Mouse (Mus musculus): ENCODE results near the gene Podxl2. TPM values are rescaled to one million over a fixed set of nuclear protein-coding genes. Genes with fewer than 3 reads are reported as not detected.
A peak's percentile ranks its signal among the peaks of the same experiment; 100 is the strongest.

Podxl2 gene
- polyA plus RNA-seq, 1 experiment from 2014 or later = 50.8 TPM

GRCm38 (mm10) chr6:88813832-88814231 lies 61.0 kb downstream of the Podxl2 start:
- no peak overlapping the region for H3K4me2 ChIP-seq
- WGBS = 73% methylated on average over 10 of the region's 10 CpGs
- H3K27me3 ChIP-seq (replicated peaks) = no peaks in the 10 kb centered on the region; the same call in 1 of the 2 replicates
- H3K4me3 ChIP-seq = no peak overlapping the region
- no peak for ATAC-seq (ENCODE audit: insufficient number of reproducible peaks, low FRiP score)
- no peaks in the 10 kb centered on the region for H3K9me3 ChIP-seq (replicated peaks)
- no peak overlapping the region for H3K27ac ChIP-seq (ENCODE audit: poor library complexity, severe bottlenecking)
- H3K36me3 ChIP-seq = no peaks in the 10 kb centered on the region
- peaks cover 21% of the 10 kb centered on the region for H3K4me1 ChIP-seq (replicated peaks)
- no peak overlapping the region for H3K9ac ChIP-seq

DNA sequence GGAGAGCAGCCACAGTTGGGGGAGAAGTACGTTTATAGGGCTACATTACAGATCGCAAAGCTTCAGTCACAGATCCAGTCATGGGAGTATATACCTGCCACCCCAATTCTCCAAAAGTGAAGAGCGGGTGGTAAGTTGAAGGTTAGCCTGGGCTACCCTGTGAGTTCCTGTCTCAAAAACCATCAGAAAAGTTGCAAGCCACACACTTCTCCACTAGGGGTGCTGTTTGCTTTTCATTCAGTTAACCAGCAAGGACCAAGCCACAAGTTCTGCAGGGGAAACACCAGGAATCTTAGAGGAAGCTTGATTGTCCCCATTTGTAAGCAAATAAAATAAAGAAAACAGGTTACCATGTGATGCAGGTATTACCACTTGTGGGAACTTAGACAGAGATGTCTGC lies 62.0 kb downstream of the Podxl2 start:
- no peak overlapping the region for H3K9ac ChIP-seq
- no peak overlapping the region for H3K27ac ChIP-seq (ENCODE audit: poor library complexity, severe bottlenecking)
- peaks cover 21% of the 10 kb centered on the region for H3K4me1 ChIP-seq (replicated peaks)
- no peaks in the 10 kb centered on the region for H3K9me3 ChIP-seq (replicated peaks)
- H3K4me3 ChIP-seq = no peak overlapping the region
- H3K36me3 ChIP-seq = no peaks in the 10 kb centered on the region
- no peak for ATAC-seq (ENCODE audit: insufficient number of reproducible peaks, low FRiP score)
- no peaks in the 10 kb centered on the region; the same call in 1 of the 2 replicates for H3K27me3 ChIP-seq (replicated peaks)
- no peak overlapping the region for H3K4me2 ChIP-seq
- WGBS = 66% methylated on average over 3 of the region's 3 CpGs

DNA sequence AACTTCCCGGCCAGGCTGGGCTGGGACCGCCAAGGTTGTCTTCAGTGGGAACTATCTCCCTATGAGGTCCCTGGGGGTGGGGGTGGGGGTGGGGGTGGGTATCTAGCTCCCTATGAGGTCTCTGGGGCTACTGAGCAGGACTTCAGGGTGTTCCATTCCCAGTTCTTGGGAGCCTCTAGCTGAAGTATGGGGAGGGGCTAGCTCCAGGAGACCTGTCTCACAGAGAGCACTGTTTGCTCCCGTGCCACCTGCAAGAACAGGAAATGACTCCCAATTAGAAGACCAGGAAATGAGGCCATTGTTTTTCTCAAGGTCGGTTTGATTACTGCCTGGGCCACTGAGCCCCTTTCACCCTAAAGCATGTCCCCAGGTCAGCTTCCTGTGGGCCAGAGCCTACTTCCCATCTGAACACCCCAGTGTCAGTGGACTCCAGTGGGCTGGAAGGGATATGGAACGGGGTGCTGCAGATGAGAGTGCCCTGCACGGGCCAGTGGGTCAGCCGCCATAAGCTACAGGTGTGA lies 62.9 kb downstream of the Podxl2 start:
- H3K9ac ChIP-seq = no peak overlapping the region
- no peak overlapping the region for H3K27ac ChIP-seq (ENCODE audit: poor library complexity, severe bottlenecking)
- no peaks in the 10 kb centered on the region; the same call in 1 of the 2 replicates for H3K27me3 ChIP-seq (replicated peaks)
- no peak overlapping the region for H3K4me3 ChIP-seq
- no peaks in the 10 kb centered on the region for H3K36me3 ChIP-seq
- 50% methylated on average over 7 of the region's 7 CpGs for WGBS
- no peak for ATAC-seq (ENCODE audit: insufficient number of reproducible peaks, low FRiP score)
- H3K4me1 ChIP-seq (replicated peaks) = peaks cover 21% of the 10 kb centered on the region
- H3K4me2 ChIP-seq = no peak overlapping the region
- H3K9me3 ChIP-seq (replicated peaks) = no peaks in the 10 kb centered on the region

- Histone ChIP-seq H3K4me3 (no peak overlapping the region), H3K4me1 (replicated peaks) (peaks cover 21% of the 10 kb centered on the region), H3K27me3 (replicated peaks) (no peaks in the 10 kb centered on the region; the same call in 1 of the 2 replicates), H3K36me3 (no peaks in the 10 kb centered on the region), H3K4me2 (no peak overlapping the region), H3K27ac (ENCODE audit: poor library complexity, severe bottlenecking) (no peak overlapping the region), H3K9me3 (replicated peaks) (no peaks in the 10 kb centered on the region), H3K9ac (no peak overlapping the region)
- 17% methylated on average over 7 of the region's 7 CpGs for WGBS
- ATAC-seq (ENCODE audit: insufficient number of reproducible peaks, low FRiP score) = 0 out of 2 replicates have a peak, but pooled peaks have one; percentile 12
Observed at GRCm38 (mm10) chr6:88811396-88811795, 63.4 kb downstream of the Podxl2 start.

GRCm38 (mm10) chr6:88810291-88810690 lies 64.6 kb downstream of the Podxl2 start:
- 68% methylated on average over 3 of the region's 3 CpGs for WGBS
- Histone ChIP-seq H3K4me1 (replicated peaks) (peaks cover 21% of the 10 kb centered on the region), H3K9ac (no peak overlapping the region), H3K27me3 (replicated peaks) (no peaks in the 10 kb centered on the region; the same call in 1 of the 2 replicates), H3K9me3 (replicated peaks) (no peaks in the 10 kb centered on the region), H3K4me2 (no peak overlapping the region), H3K4me3 (no peak overlapping the region), H3K27ac (ENCODE audit: poor library complexity, severe bottlenecking) (no peak overlapping the region), H3K36me3 (no peaks in the 10 kb centered on the region)
- ATAC-seq (ENCODE audit: insufficient number of reproducible peaks, low FRiP score) = no peak

DNA sequence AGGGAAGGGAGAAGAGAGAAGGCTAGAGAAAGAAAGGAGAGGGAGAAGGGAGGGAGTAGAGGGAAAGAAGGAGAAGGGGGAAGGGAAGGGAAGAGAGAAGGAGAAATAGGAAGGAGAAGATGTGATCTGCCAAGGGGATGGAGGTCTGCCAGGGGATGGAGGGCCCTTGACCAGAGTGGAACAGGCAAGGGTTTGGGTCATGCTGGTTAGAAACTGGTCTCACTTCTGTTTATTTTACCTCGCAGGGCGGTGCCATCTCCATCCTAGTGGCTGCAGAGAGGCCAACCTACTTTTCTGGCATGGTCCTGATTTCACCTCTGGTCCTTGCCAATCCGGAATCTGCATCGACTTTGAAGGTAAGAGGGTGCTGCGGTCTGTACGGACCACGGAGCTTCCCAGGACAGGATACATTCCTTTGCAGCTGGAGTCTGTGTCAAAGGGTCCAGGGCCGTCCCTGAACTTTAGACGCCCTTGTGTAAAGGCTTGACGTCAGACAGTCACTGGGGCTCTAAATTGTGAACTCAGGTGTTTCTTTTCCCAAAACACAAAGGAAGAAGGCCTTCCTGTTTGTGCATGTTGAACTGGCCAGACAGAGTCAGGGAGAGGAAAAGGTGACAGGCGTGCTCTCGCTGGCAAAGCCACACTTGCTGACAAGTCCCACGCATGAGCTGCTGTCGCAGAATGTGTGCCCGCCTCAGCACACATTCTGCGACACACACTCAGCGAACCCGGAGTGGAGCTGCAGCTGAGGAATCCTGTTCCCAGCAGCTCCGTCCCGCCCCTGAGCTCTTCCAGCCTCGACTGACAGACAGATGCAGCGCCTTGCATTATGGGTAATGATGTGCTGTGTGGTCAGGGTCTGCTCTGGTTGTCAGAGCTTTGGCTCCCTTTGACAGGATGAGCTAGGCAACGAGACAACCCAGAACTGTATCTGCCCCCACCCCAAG lies 65.5 kb downstream of the Podxl2 start:
- Histone ChIP-seq H3K9me3 (replicated peaks) (no peaks in the 10 kb centered on the region), H3K27ac (ENCODE audit: poor library complexity, severe bottlenecking) (no peak overlapping the region), H3K27me3 (replicated peaks) (no peaks in the 10 kb centered on the region), H3K4me2 (no peak overlapping the region), H3K4me3 (no peak overlapping the region), H3K4me1 (replicated peaks) (peaks cover 21% of the 10 kb centered on the region), H3K36me3 (no peaks in the 10 kb centered on the region), H3K9ac (no peak overlapping the region)
- no peak for ATAC-seq (ENCODE audit: insufficient number of reproducible peaks, low FRiP score)
- 48% methylated on average over 23 of the region's 23 CpGs for WGBS

- Histone ChIP-seq H3K9me3 (replicated peaks) (no peaks in the 10 kb centered on the region), H3K4me2 (no peak overlapping the region), H3K9ac (no peak overlapping the region), H3K27me3 (replicated peaks) (no peaks in the 10 kb centered on the region), H3K36me3 (no peaks in the 10 kb centered on the region), H3K27ac (ENCODE audit: poor library complexity, severe bottlenecking) (no peak overlapping the region), H3K4me3 (no peak overlapping the region), H3K4me1 (replicated peaks) (peaks cover 27% of the 10 kb centered on the region)
- ATAC-seq (ENCODE audit: insufficient number of reproducible peaks, low FRiP score) = no peak
- 83% methylated on average over 17 of the region's 17 CpGs for WGBS
Observed at GRCm38 (mm10) chr6:88804966-88805577, 69.8 kb downstream of the Podxl2 start.

DNA sequence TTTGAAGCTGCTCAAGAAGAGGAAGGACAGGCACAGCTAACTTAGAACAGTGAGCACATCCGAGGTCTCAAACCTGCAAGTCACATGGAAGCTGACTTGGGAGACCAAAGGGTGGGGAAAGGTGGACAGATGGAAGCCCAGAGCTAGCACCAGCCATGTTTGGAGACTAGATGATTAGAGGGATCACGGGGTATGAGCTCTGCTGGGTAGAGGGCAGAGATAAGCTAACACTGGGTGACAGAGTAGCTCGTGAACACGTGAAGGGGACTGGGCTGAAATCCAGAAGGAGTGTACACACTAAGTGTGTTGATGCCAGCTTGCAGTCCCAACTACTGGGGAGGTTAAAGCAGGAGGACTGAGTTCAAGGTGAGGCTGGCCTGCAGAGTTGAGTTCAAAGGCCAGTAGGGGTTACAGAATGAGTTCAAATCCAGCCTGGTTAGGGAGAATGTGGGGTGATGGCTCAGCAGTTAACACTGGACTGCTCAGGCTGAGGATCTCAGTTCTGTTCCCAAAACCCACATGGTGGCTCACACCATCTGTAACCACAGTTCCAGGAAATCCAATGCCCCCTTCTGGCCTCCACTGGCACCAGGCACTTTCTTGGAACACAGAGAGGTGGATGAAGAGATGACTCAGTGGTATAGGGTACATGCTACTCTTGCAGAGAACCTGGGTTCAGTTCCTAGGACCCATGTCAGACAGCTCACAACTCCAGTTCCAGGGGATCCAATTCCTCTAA lies 70.7 kb downstream of the Podxl2 start:
- Histone ChIP-seq H3K4me2 (no peak overlapping the region), H3K4me3 (no peak overlapping the region), H3K27me3 (replicated peaks) (no peaks in the 10 kb centered on the region), H3K4me1 (replicated peaks) (peaks cover 20% of the 10 kb centered on the region), H3K36me3 (no peaks in the 10 kb centered on the region), H3K9me3 (replicated peaks) (no peaks in the 10 kb centered on the region), H3K9ac (no peak overlapping the region), H3K27ac (ENCODE audit: poor library complexity, severe bottlenecking) (no peak overlapping the region)
- WGBS = 43% methylated on average over 4 of the region's 4 CpGs
- ATAC-seq (ENCODE audit: insufficient number of reproducible peaks, low FRiP score) = no peak

DNA sequence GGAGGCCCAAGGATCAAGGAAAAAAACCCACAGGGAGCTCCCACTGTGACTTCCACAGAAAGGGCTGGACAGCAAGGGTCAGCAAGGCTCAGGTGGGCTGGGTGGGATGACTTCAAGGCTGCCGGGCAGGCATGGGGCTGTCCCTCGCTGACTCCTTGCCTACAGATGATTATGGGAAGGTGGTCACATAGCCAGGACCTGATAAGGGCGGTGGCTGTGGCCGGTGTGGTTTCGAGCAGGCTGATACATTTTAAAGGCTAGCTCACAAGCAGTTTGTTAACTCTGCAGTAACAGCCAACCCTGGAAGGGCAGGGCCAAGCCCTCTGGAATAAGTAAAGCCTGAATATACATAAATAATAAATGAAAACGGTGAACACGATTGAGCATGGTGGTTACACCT lies 71.8 kb downstream of the Podxl2 start:
- Histone ChIP-seq H3K36me3 (no peaks in the 10 kb centered on the region), H3K27ac (ENCODE audit: poor library complexity, severe bottlenecking) (no peak overlapping the region), H3K4me2 (no peak overlapping the region), H3K9ac (no peak overlapping the region), H3K9me3 (replicated peaks) (no peaks in the 10 kb centered on the region), H3K4me3 (no peak overlapping the region), H3K27me3 (replicated peaks) (no peaks in the 10 kb centered on the region), H3K4me1 (replicated peaks) (peaks cover 19% of the 10 kb centered on the region)
- no peak for ATAC-seq (ENCODE audit: insufficient number of reproducible peaks, low FRiP score)
- WGBS = 75% methylated on average over 7 of the region's 7 CpGs

DNA sequence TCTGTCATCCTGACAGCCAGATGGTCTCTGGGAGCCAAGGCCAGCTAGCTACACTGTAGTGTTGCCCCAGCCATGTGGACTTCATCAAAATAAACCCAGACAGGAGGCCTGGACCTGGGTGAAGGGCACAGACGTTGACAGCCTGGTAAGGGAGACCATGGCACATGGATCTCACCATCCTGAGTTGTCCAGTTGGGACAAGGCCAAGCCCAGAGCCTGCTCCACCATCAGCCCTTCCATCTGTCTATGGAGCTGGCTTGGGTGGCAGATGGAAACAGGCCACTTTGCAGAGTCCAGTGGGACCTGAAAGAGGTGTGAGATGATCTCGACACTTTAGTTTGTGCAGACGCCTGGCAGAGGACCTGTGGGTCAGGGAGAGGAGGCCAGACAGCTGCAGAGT lies 74.1 kb downstream of the Podxl2 start:
- H3K9me3 ChIP-seq (replicated peaks) = no peaks in the 10 kb centered on the region
- H3K4me1 ChIP-seq (replicated peaks) = peaks cover 19% of the 10 kb centered on the region
- H3K9ac ChIP-seq = no peak overlapping the region
- H3K4me2 ChIP-seq = no peak overlapping the region
- 4% methylated on average over 3 of the region's 3 CpGs for WGBS
- H3K27me3 ChIP-seq (replicated peaks) = no peaks in the 10 kb centered on the region
- no peak overlapping the region for H3K4me3 ChIP-seq
- no peak overlapping the region for H3K27ac ChIP-seq (ENCODE audit: poor library complexity, severe bottlenecking)
- 0 out of 2 replicates have a peak, but pooled peaks have one; percentile 43 for ATAC-seq (ENCODE audit: insufficient number of reproducible peaks, low FRiP score)
- H3K36me3 ChIP-seq = no peaks in the 10 kb centered on the region

DNA sequence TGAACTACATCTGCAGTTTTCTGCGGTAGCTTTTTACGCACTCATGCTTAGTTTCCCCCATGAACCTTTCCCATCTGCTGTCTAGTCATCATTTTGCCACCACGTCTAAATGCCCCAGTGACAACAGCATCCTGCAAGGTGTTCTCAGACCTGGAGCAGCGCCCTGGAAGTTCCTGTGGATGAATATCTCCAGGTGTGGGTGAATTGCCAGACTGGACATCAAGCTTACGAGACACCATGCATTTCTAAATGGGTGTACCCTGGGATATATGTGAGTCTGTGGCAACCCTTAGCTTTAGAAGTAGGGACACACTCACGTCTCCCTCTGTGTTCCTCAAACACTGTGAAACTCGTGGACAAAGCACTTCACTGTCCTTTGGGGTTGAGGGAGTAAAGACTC lies 74.7 kb downstream of the Podxl2 start:
- 77% methylated on average over 7 of the region's 7 CpGs for WGBS
- H3K36me3 ChIP-seq = no peaks in the 10 kb centered on the region

More for the DNA sequence above, 74.7 kb downstream of the Podxl2 start:
- Histone ChIP-seq H3K27me3 (replicated peaks) (no peaks in the 10 kb centered on the region), H3K4me1 (replicated peaks) (peaks cover 19% of the 10 kb centered on the region), H3K9ac (no peak overlapping the region), H3K4me2 (no peak overlapping the region), H3K4me3 (no peak overlapping the region), H3K27ac (ENCODE audit: poor library complexity, severe bottlenecking) (no peak overlapping the region), H3K9me3 (replicated peaks) (no peaks in the 10 kb centered on the region)
- ATAC-seq (ENCODE audit: insufficient number of reproducible peaks, low FRiP score) = no peak
